Mouse (Mus musculus) gastrocnemius, postnatal 10 days (tissue): ENCODE measurements around the gene Vmn1r1. TPM values are rescaled to one million over a fixed set of nuclear protein-coding genes. Genes with fewer than 3 reads are reported as not detected.
A peak's percentile ranks its signal among the peaks of the same experiment; 100 is the strongest.
"Not testable (repeated sequence)": the region's sequence is repeated elsewhere in the genome, so short reads cannot be mapped to it uniquely, and the experiment has no call there.

Experiments used
- DNase-seq: peaks from one replicate; pipeline ENCODE4 v3.0.0; 2021; ENCODE audit warnings: mixed read lengths
- long read RNA-seq, 2 experiments: library from polyadenylated mRNA; stranded (forward); transcript quantifications; one replicate each; pipeline ENCODE4 v2.0.0; 2021
- total RNA-seq, 2 experiments: library from RNA; stranded (reverse); gene quantifications; 2 replicates each; pipeline ENCODE4 v1.2.3; 2021

The Vmn1r1 gene
- total RNA-seq: not detected
- long read RNA-seq, experiment 1: 0 reads
- long read RNA-seq, experiment 2: 0 reads

GRCm38 (mm10) chr1:182164386-182164785, at the start of gene Vmn1r1:
Vmn1r1 (minus strand) TSS chr1:182164486.
- DNase-seq: no peak

DNA sequence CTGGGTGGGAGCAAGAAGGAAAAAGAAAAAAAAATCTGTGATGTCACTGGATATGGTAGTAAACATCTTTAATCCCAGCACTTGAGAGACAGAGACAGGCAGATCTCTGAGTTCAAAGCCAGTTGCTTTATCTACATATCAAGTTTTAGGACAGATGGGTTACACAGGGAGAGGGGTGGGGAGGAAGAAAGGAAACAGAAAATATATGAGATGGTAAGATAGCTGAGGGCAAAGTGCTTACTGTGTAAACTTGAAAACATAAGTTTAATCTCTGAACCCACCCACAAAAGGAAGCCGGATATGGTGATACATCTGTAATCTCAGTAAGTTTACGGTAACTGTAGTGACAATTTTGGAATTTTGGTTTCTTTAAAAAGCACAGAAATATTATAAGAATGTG, 46.0 kb upstream of the Vmn1r1 start:
- DNase-seq: no peak

- DNase-seq: no peak
Observed at GRCm38 (mm10) chr1:182192581-182192980, 28.3 kb upstream of the Vmn1r1 start.

- no peak for DNase-seq
Observed at GRCm38 (mm10) chr1:182191816-182192545, 27.7 kb upstream of the Vmn1r1 start.

- no peak for DNase-seq
Observed at GRCm38 (mm10) chr1:182191181-182191580, 26.9 kb upstream of the Vmn1r1 start.

DNA sequence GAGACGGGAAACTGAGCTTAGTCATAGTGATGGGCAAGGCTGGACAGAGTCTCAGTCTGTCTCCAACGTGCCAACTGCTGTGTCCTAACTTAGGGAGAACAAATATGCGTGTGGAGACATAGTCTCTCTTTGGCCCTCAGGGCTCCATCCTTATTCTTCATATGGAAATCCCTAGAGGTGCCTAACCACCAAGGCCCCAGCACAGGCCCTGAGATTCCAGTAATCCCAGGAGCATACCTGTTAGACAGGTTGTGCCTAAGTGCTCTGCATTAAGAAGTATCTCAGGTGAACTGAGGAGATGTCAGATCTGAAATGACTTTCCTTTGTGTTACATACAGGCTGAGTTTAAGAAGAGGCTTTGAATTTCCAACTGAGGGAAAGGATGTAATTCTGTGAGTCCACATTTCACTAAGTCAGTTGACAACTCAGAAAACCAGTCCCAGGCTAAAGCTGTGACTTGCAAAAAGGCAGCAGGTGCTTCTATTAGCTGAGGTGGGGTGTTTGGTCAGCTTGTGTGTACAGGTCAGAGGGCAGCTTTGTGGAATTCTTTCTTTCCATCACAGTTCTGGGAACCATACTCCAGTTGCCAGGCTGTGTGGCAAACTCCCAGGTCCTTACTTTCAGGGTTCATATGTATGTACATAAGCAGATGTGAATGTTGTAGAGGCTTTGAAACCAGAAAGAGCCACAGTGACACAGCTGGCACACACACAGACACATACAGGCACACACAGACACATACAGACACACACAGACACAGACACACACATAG, 25.6 kb upstream of the Vmn1r1 start:
- no peak for DNase-seq

GRCm38 (mm10) chr1:182182449-182182848, 18.2 kb upstream of the Vmn1r1 start:
- not testable (repeated sequence) for DNase-seq

GRCm38 (mm10) chr1:182181456-182182305, 17.4 kb upstream of the Vmn1r1 start:
- no peak for DNase-seq

DNA sequence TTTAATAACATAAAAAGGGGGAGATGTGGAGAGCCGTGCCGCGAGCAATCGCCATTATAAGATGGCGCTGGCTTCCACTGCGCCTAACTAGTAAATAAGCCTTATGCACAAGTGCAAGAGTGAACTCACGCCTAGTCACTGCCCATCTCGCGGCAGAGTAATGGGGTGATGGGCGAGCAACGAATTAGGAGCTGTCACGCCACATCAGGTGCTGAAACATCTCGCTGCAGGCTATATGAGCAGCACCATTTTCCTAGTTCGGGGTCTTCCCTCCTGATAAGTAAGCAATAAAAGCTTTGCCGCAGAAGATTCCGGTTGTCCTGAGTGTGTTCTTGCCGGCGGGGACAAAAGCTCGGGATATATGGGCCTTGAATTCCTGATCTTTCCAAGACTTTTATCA, 12.7 kb upstream of the Vmn1r1 start:
- DNase-seq: not testable (repeated sequence)

- not testable (repeated sequence) for DNase-seq
Observed at GRCm38 (mm10) chr1:182170206-182170605, 5.9 kb upstream of the Vmn1r1 start.

DNA sequence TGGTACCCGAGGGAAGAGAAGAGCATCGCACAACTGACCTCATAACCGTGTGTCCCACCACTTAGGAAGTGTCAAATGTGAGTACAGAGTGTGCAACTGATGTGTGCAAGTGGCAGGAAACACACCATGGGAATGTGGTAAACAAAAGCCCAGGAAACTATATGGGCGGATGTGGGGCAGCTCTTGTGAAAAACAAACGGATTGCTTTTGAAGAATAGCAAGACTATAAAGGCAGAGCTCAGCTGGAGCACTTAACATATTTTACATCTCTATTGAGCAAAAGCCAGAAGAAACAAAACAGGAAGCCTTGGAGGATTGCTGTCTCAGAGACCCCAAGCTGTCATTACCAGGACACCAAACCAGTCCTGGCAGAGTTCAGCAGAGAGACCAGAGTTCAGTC, 1.3 kb downstream of the Vmn1r1 start:
- DNase-seq: no peak

- DNase-seq: no peak
Observed at GRCm38 (mm10) chr1:182159575-182159974, 4.7 kb downstream of the Vmn1r1 start.

- DNase-seq: no peak
Observed at GRCm38 (mm10) chr1:182157734-182158133, 6.6 kb downstream of the Vmn1r1 start.

GRCm38 (mm10) chr1:182149966-182150365, 14.3 kb downstream of the Vmn1r1 start:
- DNase-seq: no peak

- no peak for DNase-seq
Observed at GRCm38 (mm10) chr1:182148864-182149514, 15.3 kb downstream of the Vmn1r1 start.

- no peak for DNase-seq
Observed at GRCm38 (mm10) chr1:182145546-182145945, 18.7 kb downstream of the Vmn1r1 start.

- DNase-seq: peak; percentile 23
Observed at GRCm38 (mm10) chr1:182143288-182143687, 21.0 kb downstream of the Vmn1r1 start.

GRCm38 (mm10) chr1:182142725-182143124, 21.6 kb downstream of the Vmn1r1 start:
- no peak for DNase-seq

GRCm38 (mm10) chr1:182140370-182140769, 23.9 kb downstream of the Vmn1r1 start:
- DNase-seq: peak; percentile 86

DNA sequence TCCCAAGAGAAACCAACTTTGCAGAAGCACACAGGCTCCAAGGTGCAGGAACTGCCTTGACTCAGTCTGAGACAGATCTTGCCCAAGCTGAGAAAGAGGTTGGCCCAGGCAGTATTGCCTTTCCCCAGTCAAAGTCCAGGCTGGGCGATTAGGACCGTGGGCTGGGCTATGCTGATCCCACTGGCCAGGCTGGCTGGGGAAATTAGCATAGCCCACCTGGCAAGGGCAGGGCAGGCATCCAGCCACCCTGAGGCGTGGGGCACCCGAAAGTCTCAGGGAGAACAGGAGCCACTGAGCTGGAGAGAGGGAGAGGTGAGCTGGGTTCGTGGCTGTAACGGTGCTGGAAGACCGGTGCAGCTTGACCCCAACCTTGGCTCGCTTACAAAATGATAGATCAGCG, 24.3 kb downstream of the Vmn1r1 start:
- DNase-seq: no peak

DNA sequence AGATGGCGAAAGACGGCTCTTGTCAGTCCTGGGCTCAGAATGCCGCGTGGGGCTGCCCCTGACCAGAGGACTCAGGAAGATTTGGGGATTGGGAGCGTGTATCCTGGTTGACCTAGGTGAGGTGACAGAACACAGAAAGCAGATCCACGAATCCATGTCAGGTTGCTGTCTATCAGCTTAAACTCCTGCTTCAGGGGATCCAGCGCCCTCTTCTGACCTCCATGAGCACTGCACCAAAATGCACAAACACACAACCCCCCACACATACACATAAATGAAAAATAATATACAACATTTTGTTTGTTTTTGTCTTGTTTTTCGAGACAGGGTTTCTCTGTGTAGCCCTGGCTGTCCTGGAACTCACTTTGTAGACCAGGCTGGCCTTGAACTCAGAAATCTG, 26.1 kb downstream of the Vmn1r1 start:
- no peak for DNase-seq
